Mouse (Mus musculus): ENCODE results near the gene H2-M9. TPM values are rescaled to one million over a fixed set of nuclear protein-coding genes. Genes with fewer than 3 reads are reported as not detected.

Gene H2-M9
- polyA plus RNA-seq (2012; rRNA removed): not detected in 2 replicates

GRCm38 (mm10) chr17:36642566-36642965 lies at the start of gene H2-M9:
Gene H2-M9 (minus strand): TSS chr17:36642666.

GRCm38 (mm10) chr17:36672119-36672518 lies 29.7 kb upstream of the H2-M9 start, which contains the start of gene H2-M1:
Gene H2-M1 (minus strand): TSS chr17:36672219.

Other genes with a start within 250 kb of the H2-M9 start
- not detected in 2 replicates for gene H2-M10.4, start 180.3 kb downstream of the H2-M9 start, polyA plus RNA-seq (2012; rRNA removed)
- gene H2-M11, start 95.6 kb downstream of the H2-M9 start, polyA plus RNA-seq (2012; rRNA removed): not detected in 2 replicates
- not detected in 2 replicates for gene H2-M1, start 29.6 kb upstream of the H2-M9 start, polyA plus RNA-seq (2012; rRNA removed)
- not detected in 2 replicates for gene H2-M10.5, start 130.2 kb upstream of the H2-M9 start, polyA plus RNA-seq (2012; rRNA removed)
- gene H2-M10.6, start 169.5 kb upstream of the H2-M9 start, polyA plus RNA-seq (2012; rRNA removed): not detected in 2 replicates
- 36.0 and 41.7 TPM in 2 replicates for gene Trim26, start 194.5 kb upstream of the H2-M9 start, polyA plus RNA-seq (2012; rRNA removed)
- gene Trim15, start 224.5 kb upstream of the H2-M9 start, polyA plus RNA-seq (2012; rRNA removed): 6.8 and 15.1 TPM in 2 replicates
- not detected in 2 replicates for gene Trim10, start 226.9 kb upstream of the H2-M9 start, polyA plus RNA-seq (2012; rRNA removed)
- 14.6 and 18.9 TPM in 2 replicates for gene Trim40, start 247.5 kb upstream of the H2-M9 start, polyA plus RNA-seq (2012; rRNA removed)

Measured in colon, adult 2 months (tissue).